Mouse (Mus musculus): ENCODE results near the gene Slc27a3.

- TF ChIP-seq TAL1 (IDR thresholded peaks at IDR 0.05; ENCODE audit: low read length), result no peak
- no peak for TF ChIP-seq GATA1 (IDR thresholded peaks at IDR 0.05; ENCODE audit: low read length)
Observed at GRCm38 (mm10) chr3:90376247-90376585, 13.5 kb downstream of the Slc27a3 start.

Measured in erythroblast, embryonic 14.5 days (primary cell).